Mouse (Mus musculus): ENCODE measurements around the gene Tmc5. TPM values are rescaled to one million over a fixed set of nuclear protein-coding genes. Genes with fewer than 3 reads are reported as not detected.

The Tmc5 gene
- polyA plus RNA-seq, 2 experiments from 2014 or later = not detected

DNA sequence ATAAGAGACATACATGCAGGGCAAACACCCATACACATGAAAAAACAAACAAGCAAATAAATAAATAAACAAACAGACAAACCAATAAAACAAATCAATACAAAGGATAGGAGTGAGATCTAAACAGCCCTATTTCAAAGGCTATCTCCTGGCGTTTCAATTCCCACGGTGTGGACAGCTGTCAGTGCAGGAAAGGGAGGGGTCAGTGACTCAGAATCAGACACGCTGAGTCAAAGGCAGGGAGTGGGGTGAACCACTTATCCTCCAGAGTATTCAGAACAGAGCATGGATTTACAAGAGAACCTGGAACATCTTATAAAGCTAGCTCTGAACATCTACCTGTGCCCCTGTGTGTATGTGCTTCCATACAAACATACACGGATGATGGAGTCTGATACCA lies 100.1 kb downstream of the Tmc5 start:
- no peak for ATAC-seq

DNA sequence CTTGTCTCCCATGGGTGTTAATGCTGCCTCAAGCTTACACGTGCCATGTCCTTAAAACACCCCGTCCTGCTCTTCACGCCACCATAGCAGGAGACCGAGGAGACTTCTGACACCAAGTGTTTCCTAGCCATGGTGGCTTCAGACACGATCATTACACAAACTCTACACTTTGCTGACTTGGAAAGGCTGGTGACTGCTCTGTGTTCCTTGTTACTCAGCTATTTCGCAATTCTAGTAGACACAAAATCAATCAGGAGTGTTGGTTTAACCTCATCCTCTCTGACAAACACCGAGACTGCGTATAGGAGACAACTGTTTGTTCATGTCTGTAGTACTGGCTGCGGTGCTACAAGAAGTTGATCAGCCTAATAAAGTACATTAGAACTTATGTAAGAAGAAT lies 101.8 kb downstream of the Tmc5 start:
- ATAC-seq = no peak

GRCm38 (mm10) chr7:118703144-118703561 lies 106.1 kb downstream of the Tmc5 start:
- no peak for ATAC-seq

GRCm38 (mm10) chr7:118704001-118704850 lies 107.1 kb downstream of the Tmc5 start:
- ATAC-seq = no peak

DNA sequence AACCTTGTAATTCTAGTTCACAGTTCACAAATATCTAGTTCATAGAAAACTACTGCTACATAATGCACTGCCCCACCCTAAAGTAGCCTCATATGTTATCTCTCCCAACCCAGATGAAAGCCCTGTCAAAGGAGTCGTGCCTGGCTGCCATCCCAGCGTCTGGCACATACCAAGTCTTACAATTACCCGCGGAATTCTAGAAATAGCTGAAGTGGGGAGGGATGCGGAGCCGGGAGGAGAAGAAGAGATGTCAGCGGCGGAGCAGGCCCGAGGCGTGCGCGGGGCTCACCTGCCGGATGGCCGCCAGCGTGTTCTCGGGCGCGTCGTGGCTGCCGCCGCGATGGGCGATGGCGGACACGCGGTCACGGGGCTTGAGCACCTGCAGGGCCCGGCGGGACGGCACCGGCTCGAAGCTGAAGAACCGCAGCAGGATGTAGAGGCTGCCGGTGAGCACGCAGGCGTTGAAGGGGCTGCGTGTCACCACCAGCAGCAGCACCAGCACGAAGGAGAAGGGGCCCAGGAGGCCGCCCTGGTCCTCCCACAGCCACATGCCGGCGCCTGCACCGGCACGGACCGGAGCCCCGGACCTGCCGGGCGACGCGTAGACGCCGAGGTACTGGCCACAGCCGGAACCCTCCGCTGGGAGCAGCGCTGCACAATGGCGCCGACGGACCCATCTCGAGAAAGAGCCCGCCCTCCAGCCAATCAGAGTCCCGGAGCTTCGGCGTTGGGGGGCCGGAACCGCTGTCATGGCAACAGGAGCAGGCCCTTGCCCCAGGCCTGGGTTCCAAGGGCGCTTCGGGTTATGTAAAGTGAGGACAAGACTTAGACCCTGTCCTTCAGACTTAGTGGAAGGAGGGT lies 108.2 kb downstream of the Tmc5 start, which contains the start of gene Gde1:
Gde1 (minus strand) TSS at position 678 of the 861 bp plus-strand sequence.
- ATAC-seq = peak; percentile 90

DNA sequence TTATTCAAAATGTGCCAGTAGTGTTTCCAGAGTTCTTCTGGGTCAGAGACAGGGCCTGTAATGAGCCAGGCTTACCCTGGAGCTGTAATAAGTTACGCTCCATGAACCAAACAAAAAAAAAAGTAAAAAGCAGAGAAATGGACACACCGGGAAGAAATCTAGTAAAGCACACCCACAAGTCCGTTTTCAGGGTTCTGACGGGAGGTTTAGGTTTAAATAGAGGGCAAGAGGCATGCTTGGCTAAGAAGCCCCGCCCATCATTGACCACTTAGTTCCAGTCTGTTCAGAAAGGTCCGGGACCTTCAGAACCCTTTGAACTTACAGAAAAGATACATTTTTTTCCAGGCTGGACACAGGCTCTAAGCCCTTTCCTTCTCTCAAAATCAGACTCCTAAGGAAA lies 109.0 kb downstream of the Tmc5 start:
- no peak for ATAC-seq

DNA sequence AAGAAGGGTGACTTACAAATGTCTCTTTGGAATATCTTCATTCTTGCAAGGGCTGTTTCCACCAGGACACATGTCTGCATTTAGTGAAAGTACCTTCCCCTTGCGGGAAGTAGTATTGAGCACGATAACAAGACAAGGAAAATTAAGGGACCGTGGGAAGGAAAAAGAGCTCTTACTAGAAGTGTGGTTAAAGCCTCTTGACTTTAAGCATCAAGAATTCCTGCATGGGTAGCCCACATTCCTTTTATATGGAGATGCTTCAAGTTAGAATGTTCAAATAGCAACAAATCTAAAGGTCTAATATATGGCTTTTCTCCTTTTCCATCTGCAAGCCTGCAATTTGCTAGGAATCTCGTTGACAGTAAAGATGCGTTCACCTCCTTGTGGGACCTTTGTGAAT lies 109.4 kb downstream of the Tmc5 start:
- no peak for ATAC-seq

- ATAC-seq = no peak
These were observed 110.1 kb downstream of the Tmc5 start for GRCm38 (mm10) chr7:118707216-118707615.

- no peak for ATAC-seq
These were observed 110.9 kb downstream of the Tmc5 start for GRCm38 (mm10) chr7:118708002-118708401.

GRCm38 (mm10) chr7:118710776-118711175 lies 113.7 kb downstream of the Tmc5 start:
- ATAC-seq = no peak

DNA sequence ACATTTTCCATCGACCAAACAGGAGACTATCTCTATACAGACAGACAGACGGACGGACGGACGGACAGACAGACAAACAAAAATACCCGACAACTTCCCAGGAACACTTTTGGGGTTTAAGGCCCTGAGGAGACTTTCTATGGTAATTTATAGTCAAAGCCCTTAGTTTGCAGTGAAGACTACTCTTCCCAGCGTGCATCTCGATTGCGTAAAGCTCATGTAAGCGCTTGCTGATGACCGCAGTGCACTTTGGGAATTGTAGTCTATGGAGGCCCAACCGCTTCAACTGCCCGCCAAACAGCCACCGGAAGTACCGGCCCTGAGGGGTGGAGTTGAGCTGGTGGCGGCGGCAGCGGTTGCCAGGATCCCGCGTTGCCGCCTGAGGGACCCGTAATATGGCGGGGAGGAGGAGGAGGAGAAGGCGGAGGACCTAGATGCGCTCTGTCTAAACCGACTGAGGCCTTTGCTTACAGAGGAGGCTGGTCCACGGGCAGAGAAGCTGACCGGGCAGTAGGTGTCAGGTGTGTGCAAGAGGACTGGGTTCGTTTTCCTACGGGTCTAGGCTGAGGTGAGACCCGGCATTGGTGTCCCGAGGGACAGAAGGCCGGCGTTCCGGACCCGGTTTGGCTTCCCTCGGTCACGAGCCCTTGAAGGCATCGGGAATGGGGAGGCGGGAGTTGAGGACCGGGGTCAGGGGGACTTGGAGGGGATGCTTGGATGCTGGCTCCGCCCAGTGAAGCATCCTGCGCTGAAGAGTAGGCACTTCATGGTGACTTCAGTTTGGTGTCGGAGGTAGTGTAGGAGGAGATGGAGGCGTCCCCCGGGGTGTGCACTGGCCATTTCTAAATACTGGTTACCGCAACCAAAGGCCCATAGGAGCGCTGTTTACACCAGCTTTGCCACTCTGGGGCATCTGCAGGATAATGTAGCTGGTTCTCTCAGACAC lies 115.4 kb downstream of the Tmc5 start, which contains the start of gene Ccp110:
Ccp110 (plus strand) TSS at position 325 of the 946 bp plus-strand sequence.
- ATAC-seq = peak; percentile 100

DNA sequence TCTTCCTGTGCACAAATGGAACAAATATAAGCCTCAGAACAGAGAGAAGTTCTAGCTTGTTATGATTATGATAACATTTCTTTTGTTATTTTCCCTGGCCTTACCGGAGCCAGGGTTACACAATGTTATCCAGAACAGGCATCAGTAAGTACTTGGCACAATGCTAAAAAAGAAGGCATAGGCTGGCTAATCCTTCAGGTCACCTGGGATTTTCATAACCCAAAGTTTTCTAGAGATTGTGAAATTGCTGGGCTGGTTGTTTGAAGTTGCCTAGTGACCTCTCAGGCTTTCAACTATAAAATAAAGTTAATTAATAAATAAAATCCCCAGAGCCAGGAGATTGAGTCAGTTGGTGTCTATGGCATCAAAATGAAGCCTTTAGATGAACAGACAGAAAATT lies 117.8 kb downstream of the Tmc5 start:
- ATAC-seq = no peak

- ATAC-seq = no peak
These were observed 121.0 kb downstream of the Tmc5 start for GRCm38 (mm10) chr7:118718066-118718465.

DNA sequence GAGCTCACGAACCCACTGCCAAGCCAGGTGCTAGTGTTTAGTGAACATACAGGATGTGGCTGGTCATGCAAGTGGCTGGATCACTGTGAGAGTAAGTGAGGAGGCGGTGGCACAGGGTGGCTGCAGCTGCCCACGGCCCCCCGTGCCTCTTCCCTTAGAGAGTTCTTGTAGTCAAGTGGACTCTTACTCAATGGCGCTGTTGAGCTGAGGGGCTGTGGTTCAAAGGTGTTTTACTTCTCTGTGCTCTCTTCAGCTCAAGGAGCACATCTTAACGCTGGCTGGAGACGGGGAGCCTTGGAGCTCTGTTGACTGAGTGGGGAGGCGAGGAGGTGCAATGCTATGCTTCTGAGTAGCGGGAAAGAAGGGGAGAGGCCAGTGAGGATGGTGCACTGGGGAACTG lies 126.8 kb downstream of the Tmc5 start:
- no peak for ATAC-seq

Other genes with a start within 250 kb of the Tmc5 start
- under 1 TPM in 1 of 2 experiments, not detected in 1; 0.24 TPM for gene Syt17, start 149.1 kb upstream of the Tmc5 start, polyA plus RNA-seq (2017; shearing (Covaris generic))
- under 1 TPM; 0.25 to 0.32 TPM for gene Itpripl2, start 105.3 kb upstream of the Tmc5 start, polyA plus RNA-seq (2017; shearing (Covaris generic))
- 10 to 100 TPM; 13.4 to 15.6 TPM for gene Coq7, start 63.9 kb upstream of the Tmc5 start, polyA plus RNA-seq (2017; shearing (Covaris generic))
- gene Tmc7, start 12.6 kb upstream of the Tmc5 start, polyA plus RNA-seq (2017; shearing (Covaris generic)) = not detected
- gene Gde1, start 108.5 kb downstream of the Tmc5 start, polyA plus RNA-seq (2017; shearing (Covaris generic)) = 10 to 100 TPM; 16.7 to 17.5 TPM
- 1 to 10 TPM; 3.6 to 5.3 TPM for gene Ccp110, start 115.3 kb downstream of the Tmc5 start, polyA plus RNA-seq (2017; shearing (Covaris generic))
- gene Vps35l, start 142.9 kb downstream of the Tmc5 start, polyA plus RNA-seq (2017; shearing (Covaris generic)) = 10 to 100 TPM; 54.5 to 62.0 TPM